Mouse (Mus musculus) G1E (cell line): ENCODE results near the gene Cenpx. TPM values are rescaled to one million over a fixed set of nuclear protein-coding genes. Genes with fewer than 3 reads are reported as not detected.

ENCODE experiments used
- ATAC-seq: 2 replicates; pipeline ENCODE4 v1.8.0; 2016; ENCODE audit warnings: mild to moderate bottlenecking; ENCODE audit not compliant: insufficient number of reproducible peaks, poor library complexity, low FRiP score, severe bottlenecking; ENCODE audit errors: extremely low read depth
- DNase-seq: peaks from one replicate; pipeline ENCODE4 v3.0.0; 2012; ENCODE audit warnings: low spot score
- H3K27me3 ChIP-seq: 2 replicates; pipeline ENCODE4 v1.6.1; 2012; ENCODE audit warnings: mild to moderate bottlenecking, low read length, inconsistent platforms; ENCODE audit not compliant: insufficient read depth
- H3K36me3 ChIP-seq: replicated peaks from 2 replicates; pipeline ENCODE3; 2012; ENCODE audit warnings: mild to moderate bottlenecking, inconsistent platforms
- H3K4me1 ChIP-seq: 2 replicates; pipeline ENCODE4 v1.6.1; 2012; ENCODE audit warnings: low read depth, low read length, inconsistent platforms, mixed read lengths; ENCODE audit not compliant: insufficient read depth
- H3K4me3 ChIP-seq: 2 replicates; pipeline ENCODE4 v1.5.1; 2012; ENCODE audit warnings: low read depth, mild to moderate bottlenecking, inconsistent platforms, low read length, moderate library complexity, mixed read lengths
- H3K9me3 ChIP-seq: replicated peaks from 2 replicates; pipeline ENCODE4 v1.6.1; 2012; ENCODE audit warnings: inconsistent platforms
- CTCF ChIP-seq: IDR thresholded peaks from 2 replicates; pipeline ENCODE4 v1.5.1; 2012; ENCODE audit warnings: low read depth, low read length, inconsistent platforms, mixed read lengths
- GATA1 ChIP-seq: IDR thresholded peaks from 2 replicates; pipeline ENCODE4 v1.6.1; 2012; ENCODE audit warnings: borderline replicate concordance, low read length, inconsistent platforms, mixed read lengths
- GATA2 ChIP-seq: IDR thresholded peaks from 2 replicates; pipeline ENCODE4 v1.6.1; 2012; ENCODE audit warnings: low read depth, low read length, inconsistent platforms, borderline replicate concordance
- POLR2AphosphoS5 ChIP-seq: IDR thresholded peaks from 2 replicates; pipeline ENCODE4 v1.6.1; 2012; ENCODE audit warnings: low read depth, low read length, inconsistent platforms; ENCODE audit not compliant: insufficient replicate concordance
- TAL1 ChIP-seq: conservative IDR thresholded peaks from 2 replicates; pipeline ENCODE4 v1.6.1; 2012; ENCODE audit warnings: low read depth, low read length, inconsistent platforms, mixed read lengths
- polyA plus RNA-seq: library from polyadenylated mRNA; stranded (reverse); fragments of >175 nt; gene quantifications from 2 replicates; pipeline ENCODE4 v1.2.3, GENCODE M21; 2012
- total RNA-seq, 2 experiments: library from RNA; stranded (forward) in 1 of 2; stranded (reverse) in 1 of 2; fragments of 200-1000 nt in 1 of 2; fragments of >200 nt in 1 of 2; fragmentation: Nextera tagmentation in 1 of 2; gene quantifications; 2 replicates each; pipeline ENCODE4 v1.2.3; 2014 to 2017

Gene Cenpx
- total and polyA plus RNA-seq, 3 experiments = 67.2 to 250 (median 158) TPM

DNA sequence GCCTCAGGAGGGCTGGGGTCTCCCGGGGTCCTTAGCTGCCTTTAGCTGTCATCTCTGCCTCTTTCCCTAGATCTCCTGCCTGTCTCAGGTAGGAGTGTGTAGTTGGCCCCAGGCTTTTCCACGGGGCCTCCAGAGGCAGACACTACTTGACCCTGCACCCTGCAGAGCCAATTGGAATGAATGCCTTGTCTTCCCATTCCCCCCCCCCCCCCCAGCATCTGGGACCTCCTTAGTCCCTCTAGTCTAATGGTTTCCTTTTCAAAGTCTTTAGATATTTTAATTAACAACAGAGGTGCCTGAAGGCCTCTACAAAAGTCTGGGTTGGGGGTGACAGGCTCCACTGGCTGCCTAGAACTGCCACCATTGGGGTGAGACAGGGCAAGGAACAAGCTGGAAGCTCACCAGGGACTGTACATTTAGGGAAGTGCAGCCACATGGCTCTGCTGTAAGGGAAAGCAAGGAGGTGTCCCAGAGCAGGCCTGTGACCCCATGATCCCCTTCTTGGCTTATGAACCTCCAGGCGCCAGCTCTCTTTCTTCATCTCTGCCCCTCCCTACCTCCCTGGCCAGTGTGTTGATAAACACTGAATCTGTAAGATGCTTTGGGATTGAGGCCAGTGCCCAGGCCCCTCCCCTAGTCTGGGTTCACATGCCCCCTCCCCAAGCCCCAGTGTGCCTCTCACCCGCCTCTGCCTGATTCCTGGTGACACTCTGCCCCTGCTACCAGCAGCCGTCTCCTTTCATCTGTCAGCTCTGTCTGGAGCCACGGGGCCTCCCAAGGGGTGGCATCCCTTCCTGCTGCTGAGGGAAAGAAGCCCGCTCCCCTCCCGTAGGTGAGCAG is 8.8 kb downstream of the Cenpx start:
- H3K36me3 ChIP-seq = peaks cover 90% of the 10 kb centered on the region

DNA sequence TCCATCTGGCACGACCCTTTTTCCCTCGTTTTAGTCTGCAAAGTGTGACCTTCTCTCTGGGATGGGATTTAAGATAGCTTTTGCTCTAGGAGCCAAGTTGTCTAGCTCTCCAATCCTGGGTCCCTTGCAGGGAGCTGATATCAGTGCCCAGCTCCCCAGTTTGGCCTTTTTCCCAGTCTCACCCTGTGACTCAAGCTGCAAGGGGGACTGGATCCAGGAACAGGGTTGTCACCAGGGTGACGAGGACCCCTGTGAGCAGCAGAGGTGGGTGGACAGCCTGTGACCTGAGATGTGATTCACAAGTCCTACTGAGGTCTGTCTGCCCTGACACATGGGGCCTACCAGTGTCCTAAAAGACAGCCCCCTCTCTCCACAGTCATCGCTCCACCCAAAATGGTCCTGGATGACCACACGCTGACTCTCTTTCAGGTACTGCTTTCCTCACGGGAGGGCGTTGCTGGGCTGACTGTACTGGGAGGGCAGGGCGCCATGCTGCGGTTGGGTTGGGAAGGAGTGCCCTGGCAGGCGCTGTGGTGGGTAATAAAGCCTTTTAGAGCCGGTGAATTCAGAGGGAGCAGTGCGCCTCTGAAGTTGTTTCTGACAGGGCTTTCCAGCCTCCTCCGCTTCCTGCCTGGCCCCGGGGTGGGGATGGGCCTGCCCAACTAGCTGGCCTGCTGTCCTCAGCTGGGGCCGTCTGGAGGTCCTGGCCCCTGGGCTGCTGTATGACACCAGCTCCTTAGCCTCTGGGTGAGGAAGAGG is 9.7 kb downstream of the Cenpx start:
- H3K9me3 ChIP-seq = no peaks in the 10 kb centered on the region
- H3K36me3 ChIP-seq = peaks cover 90% of the 10 kb centered on the region
- H3K27me3 ChIP-seq = no peaks in the 10 kb centered on the region
- H3K4me3 ChIP-seq = no peak overlapping the region
- ATAC-seq (no peak), DNase-seq (no peak)
- peaks cover 14% of the 10 kb centered on the region for H3K4me1 ChIP-seq
- no peak for TF ChIP-seq GATA2
- no peak for TF ChIP-seq POLR2AphosphoS5
- no peak for TF ChIP-seq CTCF
- no peak for TF ChIP-seq TAL1
- no peak for TF ChIP-seq GATA1

More for the DNA sequence above, 8.8 kb downstream of the Cenpx start:
- DNase-seq (no peak), ATAC-seq (no peak)
- peaks cover 16% of the 10 kb centered on the region for H3K4me1 ChIP-seq
- no peaks in the 10 kb centered on the region for H3K9me3 ChIP-seq
- H3K4me3 ChIP-seq = no peak overlapping the region
- TF ChIP-seq TAL1 (no peak), GATA1 (no peak), POLR2AphosphoS5 (no peak), CTCF (no peak)
- H3K27me3 ChIP-seq = no peaks in the 10 kb centered on the region

DNA sequence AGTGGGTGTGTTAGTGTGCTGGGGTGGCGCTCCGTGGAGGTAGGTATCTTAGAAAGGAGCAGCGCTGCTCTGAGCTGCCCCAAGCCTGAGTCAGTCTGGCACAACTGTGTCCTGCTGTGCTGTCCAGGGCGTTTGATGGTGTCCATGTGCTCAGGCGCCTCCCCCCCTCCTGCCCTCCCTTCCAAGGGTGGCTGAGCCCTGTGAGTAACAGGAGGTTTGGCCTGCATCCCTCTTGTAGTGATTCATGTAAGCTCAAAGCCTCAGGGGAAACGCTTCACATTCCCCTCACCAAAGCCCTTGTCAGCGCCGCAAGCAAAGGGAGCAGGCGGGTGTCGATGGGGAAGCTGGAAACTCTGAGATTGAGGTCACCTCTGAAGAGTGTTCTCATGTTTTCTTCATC is 15.8 kb downstream of the Cenpx start:
- Histone ChIP-seq H3K4me1 (peaks cover 6% of the 10 kb centered on the region; the same call in 1 of the 2 replicates), H3K27me3 (no peaks in the 10 kb centered on the region), H3K9me3 (peaks cover 5% of the 10 kb centered on the region; the same call in 1 of the 2 replicates), H3K4me3 (no peak overlapping the region), H3K36me3 (peaks cover 98% of the 10 kb centered on the region)
- TF ChIP-seq CTCF = no peak
- no peak for TF ChIP-seq GATA1
- TF ChIP-seq TAL1 = no peak
- TF ChIP-seq GATA2 = no peak
- no peak for TF ChIP-seq POLR2AphosphoS5
- DNase-seq = no peak
- no peak for ATAC-seq

DNA sequence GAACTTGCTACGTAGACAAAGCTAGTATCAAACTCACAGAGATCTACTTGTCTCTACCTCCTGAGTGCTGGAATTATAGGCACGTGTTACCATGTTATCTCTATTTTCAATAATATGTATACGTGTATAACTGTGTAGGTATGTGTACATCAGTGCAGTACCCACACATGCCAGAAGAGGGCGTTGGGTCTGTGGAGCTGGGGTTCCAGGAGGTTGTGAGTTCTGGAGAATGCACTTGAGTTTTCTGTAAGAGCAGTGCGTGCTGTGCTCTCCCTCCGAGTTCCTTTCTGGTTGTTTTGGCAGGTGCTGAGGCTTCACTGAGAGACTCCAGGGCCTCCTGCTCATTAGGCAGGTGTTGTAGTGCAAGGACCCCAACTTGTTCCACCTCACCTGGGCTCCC is 17.0 kb downstream of the Cenpx start:
- TF ChIP-seq GATA1 = no peak
- no peak for TF ChIP-seq CTCF
- TF ChIP-seq POLR2AphosphoS5 = no peak
- TF ChIP-seq GATA2 = no peak
- TF ChIP-seq TAL1 = no peak
- Histone ChIP-seq H3K4me1 (peaks cover 6% of the 10 kb centered on the region; the same call in 1 of the 2 replicates), H3K27me3 (no peaks in the 10 kb centered on the region), H3K9me3 (peaks cover 5% of the 10 kb centered on the region; the same call in 1 of the 2 replicates), H3K36me3 (peaks cover 100% of the 10 kb centered on the region), H3K4me3 (no peak overlapping the region)
- ATAC-seq = no peak
- no peak for DNase-seq

DNA sequence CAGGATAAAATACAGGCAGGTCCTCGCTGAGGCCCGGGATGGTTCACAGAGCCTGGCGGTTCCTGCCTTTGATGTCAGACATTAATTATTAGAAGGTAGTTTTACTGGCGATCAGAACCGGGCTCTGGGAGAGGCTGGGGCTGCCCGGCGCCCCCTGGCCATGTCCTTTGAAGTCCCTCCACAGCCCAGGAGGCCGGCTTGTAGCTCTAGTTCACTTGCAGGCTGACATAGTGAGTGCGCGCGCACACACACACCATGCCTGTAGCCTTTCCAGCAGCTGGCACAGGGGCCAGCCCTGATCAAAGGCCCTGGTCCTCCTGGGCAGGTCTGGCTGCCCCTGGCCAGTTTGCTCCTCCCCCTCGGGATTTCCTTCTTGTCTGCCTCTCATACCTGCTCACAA is 17.9 kb downstream of the Cenpx start:
- DNase-seq = no peak
- ATAC-seq = no peak
- peaks cover 98% of the 10 kb centered on the region for H3K36me3 ChIP-seq
- no peak overlapping the region for H3K4me3 ChIP-seq
- H3K9me3 ChIP-seq = peaks cover 5% of the 10 kb centered on the region; the same call in 1 of the 2 replicates
- peaks cover 6% of the 10 kb centered on the region; the same call in 1 of the 2 replicates for H3K4me1 ChIP-seq
- no peak for TF ChIP-seq POLR2AphosphoS5
- TF ChIP-seq GATA2 = no peak
- TF ChIP-seq CTCF = no peak
- no peak for TF ChIP-seq TAL1
- no peak for TF ChIP-seq GATA1
- no peaks in the 10 kb centered on the region for H3K27me3 ChIP-seq

DNA sequence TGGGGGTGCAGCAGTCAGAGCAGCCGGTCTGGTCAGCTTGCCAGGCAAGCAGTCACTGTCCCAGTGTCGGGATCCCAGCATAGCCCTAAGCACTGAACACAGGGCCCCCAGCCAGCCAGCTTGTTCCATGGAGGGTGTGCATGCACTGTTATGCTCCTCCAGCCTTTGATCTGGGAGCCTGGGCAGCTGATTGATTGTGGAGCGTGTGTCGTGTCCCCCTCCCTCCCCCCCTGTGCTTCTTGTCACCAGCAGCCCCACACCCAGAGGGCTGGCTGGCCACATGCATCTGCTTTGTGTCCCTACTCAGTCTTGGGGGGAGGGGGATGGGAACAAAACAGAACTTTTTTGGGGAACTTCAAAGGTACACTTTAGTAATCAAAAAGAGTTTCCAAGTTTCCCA is 18.4 kb downstream of the Cenpx start:
- Histone ChIP-seq H3K36me3 (peaks cover 98% of the 10 kb centered on the region), H3K27me3 (no peaks in the 10 kb centered on the region)
- no peak for TF ChIP-seq GATA2
- TF ChIP-seq POLR2AphosphoS5 = no peak
- TF ChIP-seq CTCF = no peak
- TF ChIP-seq TAL1 = no peak
- TF ChIP-seq GATA1 = no peak

More for the DNA sequence above, 18.4 kb downstream of the Cenpx start:
- DNase-seq = no peak
- no peak overlapping the region for H3K4me3 ChIP-seq
- H3K4me1 ChIP-seq = peaks cover 6% of the 10 kb centered on the region; the same call in 1 of the 2 replicates
- peaks cover 5% of the 10 kb centered on the region; the same call in 1 of the 2 replicates for H3K9me3 ChIP-seq
- ATAC-seq = no peak
